Mouse (Mus musculus) ES-E14 (cell line): Measurements from ENCODE around the gene Slc27a4. TPM values are rescaled to one million over a fixed set of nuclear protein-coding genes. Genes with fewer than 3 reads are reported as not detected.

Experiments
- DNase-seq: peaks from one replicate; pipeline ENCODE4 v3.0.0-alpha.2; 2013; ENCODE audit warnings: low read depth, low spot score
- H3K27ac ChIP-seq: 2 replicates; pipeline ENCODE4 v1.5.1; 2012; ENCODE audit warnings: low read depth, mild to moderate bottlenecking, low read length, moderate library complexity, mixed read lengths; ENCODE audit not compliant: poor library complexity, insufficient read depth, severe bottlenecking
- H3K36me3 ChIP-seq: 2 replicates; pipeline ENCODE4 v1.6.1; 2012; ENCODE audit warnings: mild to moderate bottlenecking, low read length, moderate library complexity, mixed read lengths; ENCODE audit not compliant: control insufficient read depth, poor library complexity, insufficient read depth, severe bottlenecking
- H3K4me1 ChIP-seq, 2 experiments: fragments of 150-350 bp in 1 of 2; sonication (generic) in 1 of 2; 2 replicates each; pipeline ENCODE4 v1.6.1; 2012; ENCODE audit warnings: low read length in 2 of 2, mild to moderate bottlenecking in 1 of 2, mixed read lengths in 1 of 2; ENCODE audit not compliant: control insufficient read depth in 2 of 2, insufficient read depth in 2 of 2, poor library complexity in 1 of 2
- H3K4me3 ChIP-seq, 2 experiments: fragments of 150-350 bp in 1 of 2; sonication (generic) in 1 of 2; 2 replicates each; pipeline ENCODE4 v1.5.1; 2012; ENCODE audit warnings: low read length in 2 of 2, low read depth in 1 of 2, mild to moderate bottlenecking in 1 of 2, mixed read lengths in 1 of 2; ENCODE audit not compliant: insufficient read depth in 1 of 2, poor library complexity in 1 of 2, severe bottlenecking in 1 of 2
- H3K9ac ChIP-seq: 2 replicates; pipeline ENCODE4 v1.6.1; 2012; ENCODE audit warnings: low read depth, mild to moderate bottlenecking, low read length, mixed read lengths; ENCODE audit not compliant: poor library complexity, insufficient read depth, severe bottlenecking
- H3K9me3 ChIP-seq: fragments of 150-350 bp; sonication (generic); 2 replicates; pipeline ENCODE4 v1.6.1; 2012; ENCODE audit warnings: low read depth, mild to moderate bottlenecking, low read length; ENCODE audit not compliant: control insufficient read depth, insufficient read depth
- CHD2 ChIP-seq: IDR thresholded peaks from 2 replicates; pipeline ENCODE4 v1.6.1; 2014; ENCODE audit warnings: mild to moderate bottlenecking, low read depth, low read length, inconsistent platforms
- HCFC1 ChIP-seq: IDR thresholded peaks from 2 replicates; pipeline ENCODE4 v1.6.1; 2012; ENCODE audit warnings: low read length, inconsistent platforms, borderline replicate concordance; ENCODE audit not compliant: insufficient read depth
- MAFK ChIP-seq: IDR thresholded peaks from 2 replicates; pipeline ENCODE4 v1.6.1; 2014; ENCODE audit warnings: mild to moderate bottlenecking, low read depth, low read length, inconsistent platforms; ENCODE audit not compliant: insufficient read depth
- ZC3H11A ChIP-seq: IDR thresholded peaks from 2 replicates; pipeline ENCODE4 v1.6.1; 2012; ENCODE audit warnings: low read depth, mild to moderate bottlenecking, inconsistent platforms, low read length, borderline replicate concordance
- ZNF384 ChIP-seq: IDR thresholded peaks from 2 replicates; pipeline ENCODE4 v1.6.1; 2012; ENCODE audit warnings: low read depth, low read length, inconsistent platforms
- in situ Hi-C, 2 experiments: fragments of 600-800 bp; cut with MboI; formaldehyde crosslinking; loops; one replicate each; pipeline ENCODE4 v1.15.1; 2025; ENCODE audit warnings: low sequenced_read_pairs in 2 of 2, inconsistent platforms in 1 of 2; ENCODE audit not compliant: unreplicated experiment in 2 of 2
- total RNA-seq: library from RNA; depleted of rRNA; stranded (reverse); fragments of 300-350 nt; gene quantifications from 2 replicates; pipeline ENCODE4 v1.2.3, GENCODE M21; 2012; rRNA removed

Gene Slc27a4
- total RNA-seq, 1 experiment: 38.9 TPM

GRCm38 (mm10) chr2:29865125-29865524 lies 62.7 kb downstream of the Slc27a4 start:
- H3K4me1 ChIP-seq: no peaks in the 10 kb centered on the region
- TF ChIP-seq ZC3H11A: no peak
- no peak for TF ChIP-seq CHD2
- no peak for TF ChIP-seq ZNF384
- no peak for TF ChIP-seq HCFC1
- TF ChIP-seq MAFK: no peak
- no peak overlapping the region for H3K4me3 ChIP-seq
- no peaks in the 10 kb centered on the region for H3K9me3 ChIP-seq
- H3K27ac ChIP-seq: no peak overlapping the region
- in situ Hi-C loops: no loop called here
- DNase-seq: no peak
- no peak overlapping the region for H3K9ac ChIP-seq
- H3K36me3 ChIP-seq: no peaks in the 10 kb centered on the region

Other genes starting within 250 kb of the Slc27a4 start
- 48.5 and 54.6 TPM in 2 replicates for gene Rapgef1, start 182.9 kb upstream of the Slc27a4 start, total RNA-seq
- 0.27 and 0.42 TPM in 2 replicates for gene Gm13420, start 50.9 kb upstream of the Slc27a4 start, total RNA-seq
- not detected in 2 replicates for gene Gm13547, start 43.3 kb upstream of the Slc27a4 start, total RNA-seq
- gene Coq4, start 15.1 kb upstream of the Slc27a4 start, total RNA-seq: 18.3 and 30.4 TPM in 2 replicates
- 78.5 and 108 TPM in 2 replicates for gene Trub2, start 14.1 kb upstream of the Slc27a4 start, total RNA-seq
- 44.3 and 50.8 TPM in 2 replicates for gene Urm1, start 17.4 kb downstream of the Slc27a4 start, total RNA-seq
- 15.8 and 24.5 TPM in 2 replicates for gene Cercam, start 66.5 kb downstream of the Slc27a4 start, total RNA-seq
- gene Odf2, start 86.6 kb downstream of the Slc27a4 start, total RNA-seq: 123 and 217 TPM in 2 replicates
- 64.8 and 69.0 TPM in 2 replicates for gene Gle1, start 132.8 kb downstream of the Slc27a4 start, total RNA-seq
- gene Sptan1, start 162.9 kb downstream of the Slc27a4 start, total RNA-seq: 340 and 423 TPM in 2 replicates
- 22.6 and 35.2 TPM in 2 replicates for gene Wdr34, start 246.2 kb downstream of the Slc27a4 start, total RNA-seq